Mouse (Mus musculus) midbrain, embryonic 14.5 days (tissue): Measurements from ENCODE around the gene Fads2. TPM values are rescaled to one million over a fixed set of nuclear protein-coding genes. Genes with fewer than 3 reads are reported as not detected.

ENCODE experiments used
- ATAC-seq: fragments of 200-750 bp; cut with Nextera tagmentation; 2 replicates; pipeline ENCODE4 v1.8.0; 2017; ENCODE audit warnings: moderate number of reproducible peaks, moderate library complexity; ENCODE audit not compliant: low FRiP score, low TSS enrichment
- DNase-seq: peaks from one replicate; pipeline ENCODE4 v3.0.0-alpha.2; 2015
- H3K27ac ChIP-seq: fragments of 300-500 bp; sonication (generic); replicated peaks from 2 replicates; pipeline ENCODE4 v1.5.1; 2014; ENCODE audit warnings: mild to moderate bottlenecking, low read depth, low read length, moderate library complexity
- H3K27me3 ChIP-seq: fragments of 300-500 bp; sonication (generic); 2 replicates; pipeline ENCODE4 v1.6.1; 2014; ENCODE audit warnings: low read length, control low read depth, mixed read lengths; ENCODE audit not compliant: control insufficient read depth, insufficient read depth
- H3K36me3 ChIP-seq: fragments of 300-500 bp; sonication (generic); 2 replicates; pipeline ENCODE4 v1.6.1; 2014; ENCODE audit warnings: low read length, control low read depth; ENCODE audit not compliant: control insufficient read depth, insufficient read depth
- H3K4me1 ChIP-seq: fragments of 300-500 bp; sonication (generic); 2 replicates; pipeline ENCODE4 v1.6.1; 2014; ENCODE audit warnings: mild to moderate bottlenecking, antibody characterized with exemption, low read length, control low read depth; ENCODE audit not compliant: control insufficient read depth, insufficient read depth
- H3K4me2 ChIP-seq: fragments of 300-500 bp; sonication (generic); 2 replicates; pipeline ENCODE4 v1.6.1; 2014; ENCODE audit warnings: mild to moderate bottlenecking, low read length, moderate library complexity
- H3K4me3 ChIP-seq: fragments of 300-500 bp; sonication (generic); replicated peaks from 2 replicates; pipeline ENCODE4 v1.5.1; 2014; ENCODE audit warnings: low read depth, low read length
- H3K9ac ChIP-seq: fragments of 300-500 bp; sonication (generic); replicated peaks from 2 replicates; pipeline ENCODE4 v1.6.1; 2014; ENCODE audit warnings: mild to moderate bottlenecking, low read length, moderate library complexity
- H3K9me3 ChIP-seq: fragments of 300-500 bp; sonication (generic); 2 replicates; pipeline ENCODE4 v1.6.1; 2016; ENCODE audit warnings: low read length, control low read depth, mixed read lengths; ENCODE audit not compliant: control insufficient read depth
- WGBS: fragments of 180-500 bp; shearing (Covaris S2); extraction: QIAGEN DNeasy Blood & Tissue Kit; methylation state at CpG from one replicate; pipeline ENCODE4 v1.1.7; 2014; 5-methylcytosine and 5-hydroxymethylcytosine counted together
- polyA plus RNA-seq: library from polyadenylated mRNA; unstranded; fragments of >200 nt; fragmentation: Nextera tagmentation; extraction: Ambion mirVana; gene quantifications from 2 replicates; pipeline ENCODE4 v1.2.1, GENCODE M21; 2014

Gene Fads2
- polyA plus RNA-seq, 1 experiment from 2014 or later = 67.3 TPM

DNA sequence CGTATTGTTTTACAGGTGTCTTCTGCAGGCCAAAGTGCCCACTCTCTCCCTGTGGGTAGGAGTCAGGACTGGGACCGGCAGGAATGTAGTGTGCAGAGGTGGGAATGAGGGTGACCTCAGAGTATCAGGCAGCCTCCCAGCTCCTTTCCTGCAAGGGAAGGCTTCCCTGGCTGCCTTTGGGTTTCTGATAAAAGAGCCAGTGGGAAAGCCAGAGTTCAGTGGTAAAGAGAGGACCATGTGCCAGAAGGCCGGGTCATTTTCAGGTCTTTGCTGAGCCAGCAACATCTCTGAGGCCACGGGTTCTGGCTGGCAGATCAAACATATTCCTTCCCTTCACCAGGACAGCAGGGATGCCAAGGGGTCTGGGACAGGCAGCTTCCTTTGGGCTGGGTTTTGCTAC lies 55.2 kb downstream of the Fads2 start:
- Histone ChIP-seq H3K4me2 (no peak overlapping the region), H3K27me3 (no peaks in the 10 kb centered on the region), H3K27ac (no peak overlapping the region), H3K4me1 (peaks cover 6% of the 10 kb centered on the region), H3K9me3 (no peaks in the 10 kb centered on the region), H3K4me3 (no peak overlapping the region), H3K9ac (no peak overlapping the region), H3K36me3 (no peaks in the 10 kb centered on the region)
- ATAC-seq = no peak
- DNase-seq = no peak
- WGBS = 69% methylated on average over 4 of the region's 4 CpGs

DNA sequence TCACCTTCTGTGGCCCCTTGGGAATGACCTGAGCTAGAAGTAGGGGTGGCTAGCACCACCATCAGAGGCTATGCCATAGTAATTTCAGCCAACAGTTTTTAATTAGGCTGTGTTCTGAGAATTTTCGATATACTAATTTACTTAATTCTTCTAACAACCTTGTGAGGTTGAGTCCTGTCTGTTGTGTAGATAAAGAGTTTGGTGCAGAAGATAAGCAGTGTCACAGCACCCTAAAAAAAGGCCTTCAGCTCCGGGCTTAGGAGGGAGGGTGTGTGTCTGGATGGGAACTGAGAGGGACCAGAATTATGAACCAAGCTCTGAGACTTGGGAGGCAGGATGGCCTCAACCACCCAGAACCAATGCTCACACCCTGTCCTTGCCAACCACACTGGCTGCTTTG lies 55.8 kb downstream of the Fads2 start:
- Histone ChIP-seq H3K9me3 (no peaks in the 10 kb centered on the region), H3K36me3 (no peaks in the 10 kb centered on the region), H3K27ac (no peak overlapping the region), H3K27me3 (no peaks in the 10 kb centered on the region), H3K4me2 (no peak overlapping the region), H3K4me1 (peaks cover 9% of the 10 kb centered on the region), H3K9ac (no peak overlapping the region), H3K4me3 (no peak overlapping the region)
- DNase-seq = no peak
- 87% methylated on average over 2 of the region's 2 CpGs for WGBS
- ATAC-seq = no peak

DNA sequence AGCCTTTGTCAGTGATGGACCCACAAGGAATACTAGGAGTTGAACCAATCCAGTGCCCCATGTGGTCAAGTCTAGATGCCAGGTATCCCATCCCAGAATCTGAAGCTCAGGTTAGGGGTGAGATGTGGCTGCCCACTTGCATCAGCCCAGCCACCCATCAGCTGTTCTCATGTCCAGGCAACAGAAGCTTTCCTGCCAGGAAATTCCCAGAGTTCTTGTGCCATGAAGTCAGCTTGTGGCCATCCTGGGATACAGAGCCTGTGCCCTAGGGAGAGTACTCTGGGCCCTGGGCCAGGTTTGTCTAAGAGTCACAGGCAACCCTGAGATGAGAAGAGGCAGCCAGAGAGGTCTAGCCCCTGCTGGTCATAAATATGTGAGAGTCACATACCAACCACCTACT lies 57.9 kb downstream of the Fads2 start:
- Histone ChIP-seq H3K4me3 (no peak overlapping the region), H3K27ac (no peak overlapping the region), H3K9me3 (no peaks in the 10 kb centered on the region), H3K9ac (no peak overlapping the region), H3K36me3 (no peaks in the 10 kb centered on the region), H3K4me2 (no peak overlapping the region), H3K27me3 (no peaks in the 10 kb centered on the region), H3K4me1 (peaks cover 9% of the 10 kb centered on the region)
- no peak for ATAC-seq
- no peak for DNase-seq

DNA sequence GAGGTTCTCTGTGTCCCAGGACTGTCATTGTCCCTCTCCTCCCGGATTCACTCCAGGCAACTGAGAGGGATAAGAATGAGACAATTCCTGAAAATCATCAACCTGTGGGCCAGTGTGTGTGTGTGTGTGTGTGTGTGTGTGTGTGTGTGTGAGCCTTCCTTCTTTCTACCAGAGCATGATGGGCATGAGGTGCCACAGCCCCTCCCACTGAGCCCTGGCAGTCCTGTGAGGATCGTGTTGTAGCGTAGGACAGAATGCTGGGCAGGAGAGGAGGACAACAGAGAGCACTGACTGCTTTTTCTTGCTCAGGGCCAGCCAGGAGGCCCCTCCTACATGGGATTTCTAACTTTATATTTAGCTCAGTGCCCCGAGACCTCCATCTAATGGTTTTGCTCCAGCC lies 58.7 kb downstream of the Fads2 start:
- H3K4me1 ChIP-seq = peaks cover 9% of the 10 kb centered on the region
- H3K4me2 ChIP-seq = peak overlapping the region; percentile 97
- WGBS = 81% methylated on average over 4 of the region's 4 CpGs
- DNase-seq (no peak), ATAC-seq (no peak)
- no peak overlapping the region for H3K27ac ChIP-seq
- H3K27me3 ChIP-seq = no peaks in the 10 kb centered on the region
- H3K9me3 ChIP-seq = no peaks in the 10 kb centered on the region
- peak overlapping the region; percentile 60; the same call in 1 of the 2 replicates for H3K4me3 ChIP-seq
- peak overlapping the region; percentile 66; the same call in 1 of the 2 replicates for H3K9ac ChIP-seq
- no peaks in the 10 kb centered on the region for H3K36me3 ChIP-seq

DNA sequence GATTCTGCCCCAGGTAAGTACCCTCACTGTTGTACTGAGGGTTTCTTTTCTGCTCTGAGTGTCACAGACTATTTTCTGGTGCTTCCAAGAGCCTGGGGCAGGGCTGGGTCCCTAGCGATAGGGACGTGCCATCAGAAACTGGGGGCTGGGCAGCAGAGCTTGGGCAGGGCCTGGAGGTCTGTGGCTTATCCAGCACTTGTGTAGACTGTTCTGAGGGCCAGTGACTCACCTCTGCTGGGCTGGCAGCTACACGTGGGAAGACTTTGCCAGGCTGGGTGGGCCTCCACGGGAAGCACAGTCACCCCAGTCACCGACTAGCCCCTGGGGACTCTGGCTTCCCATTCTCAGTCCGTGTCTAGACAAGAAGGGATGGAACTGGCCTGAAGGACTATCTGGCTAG lies 59.3 kb downstream of the Fads2 start:
- DNase-seq (no peak), ATAC-seq (0 out of 2 replicates have a peak, but pooled peaks have one; percentile 2)
- no peaks in the 10 kb centered on the region for H3K27me3 ChIP-seq
- H3K4me1 ChIP-seq = peaks cover 9% of the 10 kb centered on the region
- peak overlapping the region; percentile 60 for H3K4me3 ChIP-seq
- 55% methylated on average over 6 of the region's 6 CpGs for WGBS
- no peak overlapping the region for H3K27ac ChIP-seq
- no peaks in the 10 kb centered on the region for H3K36me3 ChIP-seq
- peak overlapping the region; percentile 66 for H3K9ac ChIP-seq
- H3K4me2 ChIP-seq = peak overlapping the region; percentile 97
- no peaks in the 10 kb centered on the region for H3K9me3 ChIP-seq

DNA sequence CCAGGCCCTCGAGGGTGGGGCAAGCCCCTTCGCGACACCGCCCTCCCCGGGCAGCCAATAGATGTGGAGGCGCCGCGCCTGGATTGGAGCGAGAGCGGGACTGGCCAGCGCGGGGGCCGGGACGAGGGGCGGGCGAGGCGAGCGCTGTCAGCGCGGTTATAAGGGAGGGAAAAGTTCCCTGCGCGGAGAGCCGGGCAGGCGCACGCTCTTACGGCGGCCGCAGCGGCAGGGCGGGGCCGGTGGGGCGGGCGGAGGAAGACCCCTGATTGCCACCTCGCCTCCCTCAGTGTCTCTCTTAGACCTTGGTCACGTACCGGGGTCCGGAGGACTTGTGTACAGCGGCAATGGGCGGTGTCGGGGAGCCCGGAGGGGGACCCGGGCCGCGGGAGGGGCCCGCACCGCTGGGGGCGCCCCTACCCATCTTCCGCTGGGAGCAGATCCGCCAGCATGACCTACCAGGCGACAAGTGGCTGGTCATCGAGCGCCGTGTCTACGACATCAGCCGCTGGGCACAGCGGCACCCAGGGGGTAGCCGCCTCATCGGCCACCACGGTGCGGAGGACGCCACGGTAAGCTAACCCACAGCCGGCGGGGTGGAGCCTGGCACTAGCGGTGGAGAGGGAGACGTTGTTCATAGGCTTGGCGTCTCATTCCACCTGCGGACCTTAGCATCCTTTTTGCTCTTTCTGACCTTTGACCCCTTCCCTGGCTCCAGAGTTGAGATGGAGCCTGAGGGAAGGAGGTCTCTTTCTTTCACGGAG lies 60.0 kb downstream of the Fads2 start, which contains the start of gene Fads3:
TSS of gene Fads3 (plus strand) at position 182 of the 761 bp plus-strand sequence.
- Histone ChIP-seq H3K9ac (peak within 1 kb of the TSS; percentile 66), H3K4me3 (peak within 1 kb of the TSS; percentile 60), H3K4me2 (peak within 1 kb of the TSS; percentile 97), H3K4me1 (peaks cover 9% of the 10 kb centered on the region), H3K27ac (0 out of 2 replicates have a peak within 1 kb of the TSS, but pooled peaks have one; percentile 20), H3K27me3 (no peaks in the 10 kb centered on the region), H3K36me3 (no peaks in the 10 kb centered on the region), H3K9me3 (no peaks in the 10 kb centered on the region)
- DNase-seq (peak; percentile 81), ATAC-seq (peak; percentile 85)
- WGBS = under 1% methylated on average over 65 of the region's 69 CpGs

DNA sequence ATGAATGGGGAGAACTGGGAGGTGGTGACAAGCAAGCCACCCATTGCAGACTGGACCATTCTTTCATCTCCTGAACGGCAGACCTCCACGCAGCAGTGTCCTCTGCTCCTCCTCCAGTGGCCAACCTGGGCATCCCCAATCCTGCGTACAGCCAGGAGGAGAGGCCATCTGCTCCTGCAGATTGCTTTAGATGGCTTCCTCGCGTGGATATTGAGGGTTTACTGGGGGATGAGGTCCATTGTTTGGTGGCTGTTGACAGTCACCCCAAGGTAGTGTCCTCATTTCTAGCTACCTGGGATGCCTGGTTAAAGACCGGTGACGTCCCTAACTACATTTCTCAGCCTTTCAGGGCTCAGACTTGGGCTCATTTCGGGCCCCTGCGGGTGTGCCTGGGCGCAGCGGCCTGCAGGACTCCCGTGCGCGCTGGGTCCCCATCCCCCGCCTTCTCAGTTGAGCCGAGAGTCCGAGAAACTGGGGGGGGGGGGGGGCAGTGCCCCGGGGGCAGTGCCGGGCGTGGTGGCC lies 60.6 kb downstream of the Fads2 start:
- Histone ChIP-seq H3K4me3 (peak overlapping the region; percentile 60), H3K4me2 (peak overlapping the region; percentile 97), H3K36me3 (no peaks in the 10 kb centered on the region), H3K27me3 (no peaks in the 10 kb centered on the region), H3K9me3 (no peaks in the 10 kb centered on the region), H3K4me1 (peaks cover 9% of the 10 kb centered on the region), H3K9ac (peak overlapping the region; percentile 66), H3K27ac (0 out of 2 replicates have a peak overlapping the region, but pooled peaks have one; percentile 20)
- DNase-seq (peak; percentile 31), ATAC-seq (peak; percentile 42)
- 5% methylated on average over 20 of the region's 20 CpGs for WGBS

DNA sequence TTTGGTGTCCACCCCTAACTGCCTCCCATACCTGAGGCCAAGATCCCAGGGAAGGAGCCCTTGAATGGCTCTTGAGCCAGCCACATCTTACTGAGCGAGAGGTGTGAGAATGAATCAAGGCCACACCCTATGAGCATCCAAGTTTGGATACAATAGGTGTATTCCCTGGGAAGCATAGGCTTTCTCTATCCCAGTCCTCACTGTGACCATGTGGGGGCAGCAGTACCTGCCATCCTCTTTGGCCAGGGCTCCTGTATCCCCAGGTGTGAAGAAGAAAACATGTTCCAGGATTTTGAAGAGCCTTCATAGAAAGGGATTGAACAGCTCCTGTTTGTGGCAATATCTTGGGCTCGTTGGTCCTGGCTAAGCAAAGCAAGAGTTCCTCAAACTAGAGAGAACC lies 61.9 kb downstream of the Fads2 start:
- Histone ChIP-seq H3K27ac (no peak overlapping the region), H3K9me3 (no peaks in the 10 kb centered on the region), H3K36me3 (no peaks in the 10 kb centered on the region), H3K4me1 (peaks cover 9% of the 10 kb centered on the region), H3K4me2 (no peak overlapping the region), H3K4me3 (no peak overlapping the region), H3K9ac (no peak overlapping the region), H3K27me3 (no peaks in the 10 kb centered on the region)
- 83% methylated on average over 2 of the region's 2 CpGs for WGBS
- DNase-seq = no peak
- no peak for ATAC-seq

DNA sequence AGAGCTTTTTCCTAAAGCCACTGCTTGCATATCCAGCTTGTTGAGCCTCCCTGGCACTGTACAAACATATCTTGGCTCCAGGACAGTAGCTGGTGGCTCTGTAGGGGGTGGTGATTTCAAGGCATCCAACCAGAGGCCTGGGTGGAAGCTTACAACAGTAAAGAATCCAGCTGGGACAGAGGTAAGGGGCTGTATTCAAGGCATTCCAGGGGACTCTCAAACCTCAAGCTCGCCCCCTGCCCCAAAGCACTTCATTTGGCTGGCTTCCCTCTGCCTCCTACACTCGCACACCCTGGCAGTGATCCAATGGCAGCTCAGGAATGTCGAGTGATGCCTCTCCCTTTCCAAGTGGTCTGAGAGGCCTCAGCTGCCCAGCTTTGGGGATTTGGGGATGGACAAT lies 62.6 kb downstream of the Fads2 start:
- peaks cover 9% of the 10 kb centered on the region for H3K4me1 ChIP-seq
- 35% methylated on average over 3 of the region's 3 CpGs for WGBS
- H3K9me3 ChIP-seq = no peaks in the 10 kb centered on the region
- H3K9ac ChIP-seq = no peak overlapping the region
- ATAC-seq (no peak), DNase-seq (peak; percentile 61)
- no peak overlapping the region for H3K4me2 ChIP-seq
- no peaks in the 10 kb centered on the region for H3K36me3 ChIP-seq
- H3K27ac ChIP-seq = no peak overlapping the region
- H3K4me3 ChIP-seq = no peak overlapping the region
- no peaks in the 10 kb centered on the region for H3K27me3 ChIP-seq
